Mouse (Mus musculus) naive thymus-derived CD4-positive, alpha-beta T cell, adult 2 months (primary cell): ENCODE measurements around the gene Zfp1.

Experiments
- DNase-seq: peaks from one replicate; pipeline ENCODE4 v3.0.0-alpha.2; 2011; ENCODE audit warnings: low read depth

Gene Zfp1

DNA sequence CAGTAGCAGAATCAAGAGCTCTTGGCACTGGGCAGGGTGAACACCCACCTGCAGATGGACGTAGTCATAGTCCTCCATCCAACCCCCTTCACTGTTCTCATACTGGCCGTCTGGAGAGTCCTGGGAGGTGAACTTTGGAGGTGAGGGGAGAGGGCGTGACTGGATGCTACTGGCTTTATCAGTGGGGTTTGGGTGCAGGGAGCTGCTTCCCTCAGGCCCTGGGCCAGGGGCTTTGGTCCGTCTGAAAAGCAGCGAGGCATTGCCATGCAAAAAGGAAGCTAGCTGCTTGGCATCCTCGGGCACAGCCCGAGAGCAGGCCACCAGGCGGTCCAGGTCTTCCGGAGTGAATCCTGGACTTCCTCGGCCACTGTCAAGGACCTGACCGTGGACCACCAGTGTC lies 70.1 kb downstream of the Zfp1 start:
- DNase-seq = no peak

GRCm38 (mm10) chr8:111713817-111714216 lies 70.6 kb downstream of the Zfp1 start:
- no peak for DNase-seq

GRCm38 (mm10) chr8:111714295-111714694 lies 71.1 kb downstream of the Zfp1 start:
- DNase-seq = no peak

DNA sequence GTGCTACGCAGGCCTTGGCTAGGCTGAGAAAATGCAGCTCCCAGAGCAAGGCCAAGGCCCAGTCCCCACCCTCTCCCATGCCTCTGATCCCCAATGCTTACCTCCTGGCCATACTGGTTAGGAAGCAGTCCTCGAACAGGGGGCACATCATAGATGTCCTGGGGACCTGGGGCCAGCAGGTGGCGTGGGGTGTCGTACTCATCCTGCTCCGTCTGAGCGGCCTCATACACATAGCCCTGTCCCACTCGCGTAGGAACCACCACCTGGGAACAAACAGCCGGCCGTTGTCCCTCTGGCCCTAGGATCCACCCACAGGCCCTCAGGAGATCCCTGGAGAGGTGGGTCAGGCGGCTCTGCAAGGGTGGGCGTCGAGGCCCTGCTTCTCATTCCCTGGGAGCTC lies 72.3 kb downstream of the Zfp1 start:
- no peak for DNase-seq

- DNase-seq = no peak
These were observed 73.6 kb downstream of the Zfp1 start for GRCm38 (mm10) chr8:111716603-111717487.

DNA sequence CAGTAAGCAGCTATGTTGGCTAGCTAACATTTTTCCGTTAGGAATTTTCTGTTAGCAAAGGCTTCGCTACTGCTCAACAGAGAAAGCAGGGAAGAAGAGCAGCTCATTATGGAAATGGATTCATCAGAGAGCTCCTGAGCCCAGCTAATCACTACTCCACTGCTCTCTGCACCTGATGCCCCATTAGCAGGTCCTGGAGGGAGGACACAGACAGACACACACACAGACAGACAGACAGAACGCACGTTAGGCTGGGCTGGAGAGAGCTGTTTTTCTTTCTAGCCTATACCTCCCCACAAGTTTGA lies 74.2 kb downstream of the Zfp1 start:
- DNase-seq = no peak

GRCm38 (mm10) chr8:111717866-111718265 lies 74.7 kb downstream of the Zfp1 start:
- DNase-seq = no peak

DNA sequence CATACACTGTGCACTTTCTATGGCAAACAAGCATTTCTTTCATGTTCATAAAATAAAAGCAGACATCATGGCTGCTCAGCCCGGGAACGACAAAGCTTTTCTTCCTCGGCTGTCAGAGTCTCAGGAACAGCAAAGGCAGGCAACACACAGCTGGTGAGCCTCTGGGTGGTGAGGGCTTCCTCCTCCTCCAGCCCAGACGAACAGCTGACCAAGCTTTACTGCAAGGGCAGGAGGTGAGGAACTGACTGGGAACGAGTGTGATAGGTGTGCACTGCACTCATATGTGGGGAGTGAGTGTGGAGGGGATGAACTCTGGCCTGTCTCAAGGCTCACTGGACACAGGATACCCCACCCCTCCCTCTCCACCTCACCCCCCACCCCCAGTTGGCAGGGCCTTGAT lies 75.7 kb downstream of the Zfp1 start:
- no peak for DNase-seq

DNA sequence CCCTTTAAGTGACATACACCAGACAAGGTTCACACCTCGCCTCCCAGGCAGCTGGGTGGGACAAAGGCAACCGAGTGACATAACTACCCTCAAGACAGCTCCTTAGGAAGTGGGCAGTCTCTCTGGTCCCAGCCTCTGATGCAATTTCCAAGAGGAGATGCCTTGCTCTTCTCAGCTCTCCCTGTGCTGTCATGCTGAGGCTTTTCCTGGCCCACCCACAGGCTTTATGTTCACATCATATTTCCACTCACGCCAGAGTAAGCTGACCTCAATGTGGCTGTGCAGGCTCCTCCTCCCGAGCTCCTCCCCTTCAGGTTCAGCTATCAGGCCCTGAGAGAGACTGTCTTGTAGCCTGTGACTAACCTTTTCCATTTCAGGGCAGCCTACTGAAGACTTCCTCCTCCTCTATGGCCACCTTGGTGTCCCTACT lies 76.9 kb downstream of the Zfp1 start:
- no peak for DNase-seq
